Mouse (Mus musculus) small intestine, adult 2 months (tissue): ENCODE measurements around the gene Efna2. TPM values are rescaled to one million over a fixed set of nuclear protein-coding genes. Genes with fewer than 3 reads are reported as not detected.
A peak's percentile ranks its signal among the peaks of the same experiment; 100 is the strongest.
"Not testable (repeated sequence)": the region's sequence is repeated elsewhere in the genome, so short reads cannot be mapped to it uniquely, and the experiment has no call there.

Source experiments
- H3K27ac ChIP-seq: fragments of 200-500 bp; 2 replicates; pipeline ENCODE4 v1.5.1; 2012; ENCODE audit warnings: low read depth, low read length, control low read depth, inconsistent platforms; ENCODE audit not compliant: insufficient read depth
- H3K27me3 ChIP-seq: fragments of 200-500 bp; 2 replicates; pipeline ENCODE4 v1.6.1; 2012; ENCODE audit warnings: mild to moderate bottlenecking, moderate library complexity, low read length, inconsistent platforms; ENCODE audit not compliant: control insufficient read depth, insufficient read depth
- H3K36me3 ChIP-seq: fragments of 200-500 bp; 2 replicates; pipeline ENCODE4 v1.6.1; 2012; ENCODE audit warnings: mild to moderate bottlenecking, low read length, control low read depth, inconsistent platforms; ENCODE audit not compliant: control insufficient read depth, insufficient read depth
- H3K4me1 ChIP-seq: fragments of 200-500 bp; 2 replicates; pipeline ENCODE4 v1.6.1; 2012; ENCODE audit warnings: low read length, inconsistent platforms, mixed read lengths; ENCODE audit not compliant: control insufficient read depth, insufficient read depth, insufficient read length
- H3K4me3 ChIP-seq: fragments of 200-500 bp; 2 replicates; pipeline ENCODE4 v1.5.1; 2012; ENCODE audit warnings: low read depth, mild to moderate bottlenecking, control low read depth, inconsistent platforms, low read length, moderate library complexity
- CTCF ChIP-seq: fragments of 200-500 bp; IDR thresholded peaks from 2 replicates; pipeline ENCODE4 v1.5.1; 2012; ENCODE audit warnings: low read depth, mild to moderate bottlenecking, control low read depth, inconsistent platforms, low read length, moderate library complexity, mixed read lengths; ENCODE audit not compliant: insufficient replicate concordance, insufficient read length; ENCODE audit errors: extremely low read depth
- POLR2A ChIP-seq: fragments of 200-500 bp; IDR thresholded peaks from 2 replicates; pipeline ENCODE4 v1.6.1; 2012; ENCODE audit warnings: low read depth, mild to moderate bottlenecking, control low read depth, inconsistent platforms, low read length, moderate library complexity
- WGBS: fragments of 180-500 bp; shearing (Covaris S2); methylation state at CpG from one replicate; pipeline ENCODE4 v1.1.7; 2018; 5-methylcytosine and 5-hydroxymethylcytosine counted together
- polyA plus RNA-seq: library from polyadenylated mRNA; depleted of rRNA; stranded (reverse); fragments of >200 nt; gene quantifications from 2 replicates; pipeline ENCODE4 v1.2.3, GENCODE M21; 2012

The Efna2 gene
- polyA plus RNA-seq, 1 experiment = 1.8 TPM

DNA sequence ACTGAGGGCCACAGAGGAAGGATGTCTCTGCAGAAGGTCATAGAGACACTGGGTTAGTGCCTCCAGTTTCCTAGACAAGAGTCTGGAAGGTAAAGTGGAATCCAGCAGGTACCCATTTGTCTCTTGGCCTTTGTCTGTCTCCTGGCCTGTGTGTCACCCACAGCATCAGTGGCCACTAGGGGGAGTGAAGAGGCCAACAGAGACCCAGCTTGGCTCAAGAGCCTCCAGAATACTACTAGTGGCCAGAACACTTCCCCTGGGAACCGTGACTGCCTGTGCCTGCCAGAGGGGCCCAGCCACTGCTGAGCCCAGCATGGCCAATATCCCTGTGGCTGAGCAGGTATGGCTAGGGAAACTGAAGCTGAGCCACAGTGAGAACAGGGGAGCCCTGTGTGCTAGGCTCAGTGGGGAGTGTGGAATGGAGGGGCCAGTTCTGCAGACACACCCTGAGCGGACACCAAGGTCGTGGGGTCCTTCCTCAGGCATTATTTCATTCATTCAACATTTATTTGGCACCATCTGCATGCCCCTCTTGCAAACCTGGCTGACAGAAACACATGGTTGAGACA lies 20.2 kb downstream of the Efna2 start:
- Histone ChIP-seq H3K27ac (no peak overlapping the region), H3K36me3 (no peaks in the 10 kb centered on the region), H3K4me1 (no peaks in the 10 kb centered on the region), H3K4me3 (no peak overlapping the region), H3K27me3 (no peaks in the 10 kb centered on the region)
- peak; percentile 90 for TF ChIP-seq CTCF
- no peak for TF ChIP-seq POLR2A
- WGBS = 47% methylated on average over 3 of the region's 3 CpGs

GRCm38 (mm10) chr10:80200485-80200884 lies 21.2 kb downstream of the Efna2 start:
- WGBS = 77% methylated on average over 6 of the region's 6 CpGs
- no peak for TF ChIP-seq CTCF
- no peak for TF ChIP-seq POLR2A
- H3K36me3 ChIP-seq = no peaks in the 10 kb centered on the region
- no peak overlapping the region for H3K4me3 ChIP-seq
- H3K4me1 ChIP-seq = no peaks in the 10 kb centered on the region
- H3K27ac ChIP-seq = no peak overlapping the region
- H3K27me3 ChIP-seq = no peaks in the 10 kb centered on the region

DNA sequence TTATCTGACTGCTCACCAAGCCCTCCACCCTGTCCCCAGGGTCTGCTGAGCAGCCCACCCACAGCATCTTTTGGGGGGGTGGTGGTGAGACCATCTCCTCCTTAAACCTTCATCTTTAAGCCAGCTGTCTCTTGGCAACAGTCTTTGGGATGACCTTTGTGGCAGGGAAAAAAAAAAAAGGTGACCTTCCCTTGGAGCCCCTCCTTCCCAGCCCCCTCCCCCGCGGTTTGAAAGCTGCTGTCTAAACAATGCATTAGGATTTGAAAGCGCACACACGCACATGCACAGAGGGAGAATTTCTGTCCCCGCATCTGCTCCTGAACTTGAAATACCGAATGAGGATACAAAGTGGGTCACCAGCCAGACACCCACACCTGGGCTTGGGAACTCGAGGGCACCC lies 24.8 kb downstream of the Efna2 start:
- Histone ChIP-seq H3K4me1 (no peaks in the 10 kb centered on the region), H3K4me3 (no peak overlapping the region), H3K36me3 (no peaks in the 10 kb centered on the region), H3K27ac (no peak overlapping the region), H3K27me3 (no peaks in the 10 kb centered on the region)
- no peak for TF ChIP-seq CTCF
- no peak for TF ChIP-seq POLR2A
- WGBS = 51% methylated on average over 7 of the region's 7 CpGs

DNA sequence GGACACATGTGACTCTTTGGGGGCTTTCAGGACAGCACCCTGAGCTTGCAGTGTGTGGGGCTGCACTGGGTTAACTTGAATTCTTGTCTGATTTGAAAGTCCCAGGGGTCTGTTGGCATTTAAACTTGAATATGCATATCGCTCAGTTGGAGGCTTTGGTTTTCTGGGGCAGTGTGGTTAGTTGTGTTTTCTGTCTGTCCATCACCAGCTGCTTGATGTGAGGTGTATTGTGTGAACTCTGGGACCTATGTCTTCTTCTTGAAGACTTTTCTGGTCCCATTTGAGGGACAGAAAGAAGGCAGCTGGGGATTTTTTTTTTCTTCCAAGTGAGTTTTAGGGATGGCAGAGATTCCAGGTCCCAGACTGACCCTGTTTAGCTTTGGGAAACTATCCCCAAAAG lies 27.9 kb downstream of the Efna2 start:
- H3K36me3 ChIP-seq = no peaks in the 10 kb centered on the region
- H3K27ac ChIP-seq = no peak overlapping the region
- H3K27me3 ChIP-seq = no peaks in the 10 kb centered on the region
- 87% methylated on average over 1 of the region's 1 CpGs for WGBS
- TF ChIP-seq CTCF = no peak
- TF ChIP-seq POLR2A = no peak
- no peaks in the 10 kb centered on the region for H3K4me1 ChIP-seq
- H3K4me3 ChIP-seq = no peak overlapping the region

GRCm38 (mm10) chr10:80207676-80208075 lies 28.4 kb downstream of the Efna2 start:
- TF ChIP-seq POLR2A = no peak
- TF ChIP-seq CTCF = no peak

DNA sequence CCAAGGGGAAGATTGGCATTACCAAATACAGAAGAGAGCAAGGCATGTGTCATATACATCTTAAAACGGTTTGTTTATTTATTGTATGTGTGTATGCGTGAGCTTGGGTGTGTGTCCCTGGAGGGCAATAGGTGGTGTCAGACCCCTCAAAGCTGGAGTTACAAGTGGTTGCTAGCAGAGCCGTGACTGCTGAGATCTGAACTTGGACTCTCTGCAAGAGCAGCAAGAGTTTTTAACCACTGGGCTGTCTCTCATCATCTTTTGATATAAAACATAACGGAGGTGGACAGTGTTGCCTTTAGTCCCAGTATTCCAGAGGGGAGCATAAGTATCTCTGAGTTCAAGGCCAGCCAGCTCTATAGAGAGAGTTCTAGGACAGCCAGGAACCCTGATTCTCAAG lies 29.0 kb downstream of the Efna2 start:
- no peaks in the 10 kb centered on the region for H3K36me3 ChIP-seq
- H3K27ac ChIP-seq = no peak overlapping the region
- H3K27me3 ChIP-seq = no peaks in the 10 kb centered on the region
- TF ChIP-seq CTCF = no peak
- TF ChIP-seq POLR2A = no peak
- H3K4me1 ChIP-seq = no peaks in the 10 kb centered on the region
- H3K4me3 ChIP-seq = no peak overlapping the region
- 84% methylated on average over 4 of the region's 4 CpGs for WGBS

More at GRCm38 (mm10) chr10:80207676-80208075, 28.4 kb downstream of the Efna2 start:
- Histone ChIP-seq H3K4me1 (no peaks in the 10 kb centered on the region), H3K4me3 (no peak overlapping the region), H3K27me3 (no peaks in the 10 kb centered on the region), H3K36me3 (no peaks in the 10 kb centered on the region), H3K27ac (no peak overlapping the region)
- WGBS = 85% methylated on average over 10 of the region's 10 CpGs

- H3K4me1 ChIP-seq = no peaks in the 10 kb centered on the region
Measured at GRCm38 (mm10) chr10:80208841-80209371, 29.6 kb downstream of the Efna2 start.

GRCm38 (mm10) chr10:80211547-80212103 lies 32.3 kb downstream of the Efna2 start:
- H3K27me3 ChIP-seq, H3K4me3 ChIP-seq, H3K27ac ChIP-seq, H3K36me3 ChIP-seq, H3K4me1 ChIP-seq: not testable (repeated sequence)
- 70% methylated on average over 7 of the region's 7 CpGs for WGBS

More at GRCm38 (mm10) chr10:80208841-80209371, 29.6 kb downstream of the Efna2 start:
- WGBS = 44% methylated on average over 24 of the region's 24 CpGs
- no peak overlapping the region for H3K27ac ChIP-seq
- no peaks in the 10 kb centered on the region for H3K27me3 ChIP-seq
- no peak overlapping the region for H3K4me3 ChIP-seq
- no peak for TF ChIP-seq CTCF
- H3K36me3 ChIP-seq = no peaks in the 10 kb centered on the region
